Mouse (Mus musculus) lung, postnatal 4 days (tissue): ENCODE measurements at regions not wholly inside any gene's neighbourhood (a gene's known extent, or its start where the extent isn't known, plus 50 kb on each side); places are given as distances from the start of the nearest gene placed in this dataset.
"Not testable (repeated sequence)": the region's sequence is repeated elsewhere in the genome, so short reads cannot be mapped to it uniquely, and the experiment has no call there.

Source experiments
- DNase-seq, 2 experiments: peaks; one replicate each; pipeline ENCODE4 v3.0.0; 2021

DNA sequence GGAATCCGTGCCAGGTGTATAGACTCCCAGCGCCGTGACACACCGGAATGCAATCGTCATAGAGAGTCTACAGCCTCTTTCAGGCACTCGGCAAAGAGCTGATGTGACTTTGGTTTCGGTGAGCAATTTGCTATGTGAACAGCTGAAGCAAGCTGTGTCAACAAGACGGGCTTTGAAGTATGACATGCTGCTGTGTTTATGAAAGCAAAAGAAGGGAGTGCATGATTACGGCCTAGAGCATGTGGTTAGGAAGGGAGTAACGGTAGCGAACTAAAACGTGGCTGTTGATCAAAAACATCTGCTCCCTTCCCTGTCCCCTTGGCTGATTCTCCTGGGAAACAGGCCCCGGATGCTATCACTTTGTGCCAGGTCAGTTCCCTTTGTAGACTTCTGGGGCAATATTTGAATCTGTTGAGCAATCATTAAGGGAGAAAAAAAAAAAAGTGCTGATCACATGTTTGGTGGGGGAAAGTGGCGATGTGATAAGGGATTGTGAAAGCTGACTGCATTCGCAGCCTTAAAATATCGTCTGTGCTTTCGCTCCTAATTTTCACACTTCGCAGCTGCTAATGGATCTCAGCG lies 764.3 kb downstream of the Robo2 start:
- DNase-seq: peak; percentile 58 to 80

DNA sequence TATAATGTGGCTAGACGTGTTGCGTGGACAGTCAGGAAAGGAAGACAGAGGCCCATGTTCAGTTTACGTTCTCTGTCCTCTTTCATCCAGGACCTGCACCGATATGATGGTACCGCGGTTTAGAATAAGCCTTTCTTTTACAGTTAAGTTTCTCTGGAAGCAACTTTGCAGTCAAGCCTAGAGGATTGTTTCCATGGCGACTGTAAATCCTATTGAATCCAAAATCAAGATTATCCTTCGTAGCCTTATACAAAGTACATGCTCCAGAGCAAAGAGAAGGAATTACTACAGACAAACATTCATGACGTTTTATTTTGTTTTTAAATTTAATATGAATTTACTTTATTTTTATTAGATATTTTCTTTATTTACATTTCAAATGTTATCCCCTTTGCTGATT lies 798.6 kb downstream of the Robo2 start:
- DNase-seq: no peak

DNA sequence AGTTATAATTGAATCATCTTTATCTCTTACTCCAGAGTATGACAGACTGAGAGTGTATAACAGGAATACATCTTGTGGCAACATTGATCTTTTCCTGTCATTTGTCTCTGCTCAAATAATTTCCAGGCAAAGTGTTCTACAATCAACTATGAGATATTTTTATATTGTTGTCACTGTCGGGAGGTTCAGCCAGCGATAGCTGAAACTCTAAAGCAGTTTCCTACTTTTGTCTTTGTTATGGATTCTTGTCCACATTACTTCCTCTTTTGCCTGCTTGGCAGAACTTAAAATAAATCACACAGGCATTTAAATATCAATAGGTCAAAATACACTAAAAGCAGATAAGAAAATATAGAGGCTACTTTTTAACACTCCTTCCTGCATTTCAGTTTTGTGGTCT lies 820.2 kb downstream of the Robo2 start:
- DNase-seq: no peak

GRCm38 (mm10) chr16:73561216-73561615 lies 850.4 kb downstream of the Robo2 start:
- DNase-seq: no peak

DNA sequence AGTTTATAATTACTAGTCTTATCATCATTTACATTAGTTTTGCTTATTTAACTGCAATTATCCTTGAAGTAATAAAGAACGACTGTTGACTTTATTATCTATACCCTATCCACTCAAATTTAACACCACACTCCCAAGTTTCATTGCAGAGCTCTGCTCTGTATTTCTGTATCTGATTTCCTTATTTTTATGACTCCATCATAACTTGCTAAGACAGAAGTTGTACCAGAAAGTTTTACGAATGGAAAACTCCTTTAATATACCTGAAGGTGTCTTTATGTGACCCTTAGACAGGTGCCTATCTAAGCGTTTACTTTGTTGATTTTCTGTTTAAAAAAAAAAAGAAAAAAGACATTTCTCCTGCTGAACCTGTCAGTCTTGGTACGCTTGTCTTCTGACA lies 854.7 kb downstream of the Robo2 start:
- no peak for DNase-seq

DNA sequence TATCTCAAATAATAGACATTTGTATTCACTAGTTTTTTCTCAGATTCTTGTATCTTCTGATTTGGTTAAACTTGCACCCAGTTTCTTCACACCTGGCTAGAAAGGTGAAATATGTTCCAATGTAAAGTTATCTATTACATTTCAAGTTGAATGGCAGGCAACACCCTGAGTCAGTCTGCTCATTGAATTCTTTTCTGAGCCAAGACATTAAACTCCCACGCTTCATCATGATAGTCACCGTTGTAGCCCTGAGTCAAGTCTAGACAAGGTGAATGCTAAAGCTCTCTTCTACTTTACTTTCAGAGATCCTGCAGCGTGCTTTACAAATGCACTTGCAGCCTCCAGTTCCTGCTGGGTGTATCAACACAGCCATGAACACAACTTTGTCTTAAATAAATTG lies 868.0 kb downstream of the Robo2 start:
- DNase-seq: no peak

DNA sequence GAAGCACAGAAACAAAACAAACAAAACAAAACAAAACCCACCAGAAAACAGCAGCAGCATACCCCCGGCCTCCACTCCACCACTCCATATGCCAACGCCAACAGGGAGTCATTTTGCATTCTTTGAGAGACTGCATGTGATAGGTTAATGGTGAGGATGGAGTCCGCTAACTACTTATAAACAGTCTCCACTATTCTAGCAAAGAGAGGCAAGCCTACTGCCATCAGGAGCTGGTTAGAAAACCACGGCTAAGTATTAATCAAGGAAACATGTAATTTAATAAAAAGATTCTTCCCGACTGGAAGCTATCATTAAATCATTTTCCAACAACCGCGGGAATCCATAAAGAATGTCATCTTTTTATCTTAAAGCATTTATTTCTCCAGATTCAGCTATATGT lies 873.6 kb downstream of the Robo2 start:
- DNase-seq: no peak

DNA sequence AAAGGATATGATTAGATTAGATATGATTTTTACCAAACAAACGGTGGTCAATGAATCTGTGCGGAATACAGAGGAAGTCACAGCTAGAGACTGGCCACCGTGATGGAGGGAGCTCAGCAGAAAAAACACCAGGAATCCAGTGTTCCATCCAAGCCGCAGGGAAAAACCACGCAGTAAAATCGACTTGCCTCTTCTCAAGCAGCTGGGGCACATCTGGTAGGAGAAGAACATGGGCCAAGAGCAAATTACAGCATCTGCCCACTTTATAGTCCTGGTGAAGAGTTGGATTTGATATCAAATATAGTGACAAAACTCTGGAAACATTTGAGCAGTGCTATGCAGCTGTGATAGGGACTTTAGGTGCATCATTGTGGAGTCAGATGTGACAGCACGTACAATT lies 874.1 kb downstream of the Robo2 start:
- DNase-seq: no peak

DNA sequence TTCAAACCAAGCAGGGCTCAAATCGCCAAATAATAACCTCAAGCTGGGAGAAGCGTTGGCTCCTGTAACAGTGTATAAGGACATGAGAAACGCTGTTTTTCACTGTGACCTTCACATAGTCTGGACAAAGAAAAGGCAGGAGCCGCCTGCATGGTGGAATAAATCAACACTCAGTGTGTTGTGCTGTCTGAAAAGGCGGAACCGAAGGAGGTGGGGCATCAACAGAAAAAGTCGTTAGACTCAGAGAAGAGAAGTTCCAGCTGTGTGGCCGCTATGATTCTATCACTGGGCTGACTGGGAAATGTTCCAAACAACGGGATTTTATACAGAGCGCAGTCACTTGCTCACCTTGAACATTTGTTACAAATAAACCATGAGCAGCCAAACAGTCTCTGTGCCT lies 881.4 kb downstream of the Robo2 start:
- DNase-seq: no peak

GRCm38 (mm10) chr16:73522931-73523330 lies 888.7 kb downstream of the Robo2 start:
- not testable (repeated sequence) for DNase-seq

DNA sequence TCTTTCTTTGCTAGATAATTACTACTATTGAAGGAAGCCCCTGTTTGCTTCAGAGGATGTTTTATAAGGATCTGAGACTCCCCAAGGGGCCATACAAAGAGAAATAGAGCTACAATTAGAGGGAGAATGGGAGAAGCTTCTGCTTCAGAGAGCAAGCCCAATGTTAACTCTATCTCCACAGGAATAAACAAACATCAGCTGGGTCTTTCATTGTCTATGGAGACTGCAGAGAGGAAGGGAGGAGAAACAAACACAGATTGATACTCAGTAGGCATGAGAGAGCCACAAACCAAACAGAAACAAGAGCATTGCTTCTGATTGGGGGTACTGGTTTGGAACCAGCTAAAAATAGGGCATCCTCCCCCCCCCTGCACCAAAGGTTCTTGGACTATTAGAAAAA lies 906.9 kb downstream of the Robo2 start:
- no peak for DNase-seq

GRCm38 (mm10) chr16:73498636-73499208 lies 912.9 kb downstream of the Robo2 start:
- DNase-seq: no peak

- no peak for DNase-seq
Observed at GRCm38 (mm10) chr16:73483214-73483856, 928.3 kb downstream of the Robo2 start.

DNA sequence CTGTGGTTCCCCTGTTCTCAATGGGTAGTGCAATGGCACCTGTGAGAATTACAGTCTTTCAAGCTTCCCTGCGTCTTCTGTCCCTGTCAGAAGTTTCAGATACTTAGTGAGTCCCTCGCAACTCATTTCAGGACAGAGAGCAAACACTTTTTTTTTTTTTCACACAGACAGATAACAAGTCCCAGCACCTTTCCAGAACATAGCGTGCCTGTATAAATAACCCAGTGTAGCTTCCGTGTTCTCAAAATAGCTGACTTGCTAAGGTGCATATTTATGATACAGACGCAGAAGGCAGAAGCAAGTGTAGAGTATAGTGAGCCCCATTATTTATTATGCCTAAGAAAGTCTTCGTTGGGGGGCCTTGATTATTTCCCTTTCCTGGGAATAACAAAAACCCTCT lies 929.4 kb downstream of the Robo2 start:
- DNase-seq: no peak

DNA sequence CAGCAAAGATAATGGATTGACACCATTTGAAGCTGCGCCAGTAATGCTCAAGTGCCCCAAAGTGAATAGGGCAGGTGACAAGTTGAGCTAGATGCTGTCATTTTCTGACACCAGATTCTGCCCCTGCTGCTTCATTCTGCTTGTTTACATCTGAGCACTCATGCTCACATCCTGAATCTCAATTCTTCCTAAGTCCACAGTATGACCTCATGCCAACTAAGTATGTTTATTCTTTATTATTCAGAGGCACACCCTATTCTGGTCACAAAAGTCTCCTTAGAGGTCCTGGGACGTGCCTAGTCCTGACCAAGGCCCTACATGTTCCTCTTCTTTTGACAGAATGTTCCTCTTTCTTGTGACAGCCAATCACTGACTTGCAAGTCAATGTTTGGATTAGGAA lies 938.1 kb downstream of the Robo2 start:
- no peak for DNase-seq

DNA sequence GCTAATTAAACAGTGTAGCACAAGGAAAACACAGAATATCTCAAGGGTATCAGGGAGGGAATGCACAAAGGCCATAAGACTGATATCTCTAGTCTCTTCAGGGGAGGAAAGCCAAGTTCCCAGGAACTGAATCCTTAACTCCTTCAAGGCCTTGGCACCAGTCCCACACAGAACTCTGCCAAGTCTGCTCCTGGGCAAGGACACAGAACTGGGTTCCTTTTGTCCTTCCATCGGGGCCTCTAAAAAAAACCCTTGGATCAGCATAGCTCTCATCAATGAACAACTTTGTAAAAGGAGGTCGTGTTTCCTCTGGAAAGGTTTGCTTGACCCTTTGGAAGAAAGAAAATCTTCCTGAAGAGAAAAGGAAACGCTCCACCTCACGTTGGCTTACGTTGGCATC lies 940.1 kb downstream of the Robo2 start:
- peak; percentile 44 to 57 for DNase-seq

DNA sequence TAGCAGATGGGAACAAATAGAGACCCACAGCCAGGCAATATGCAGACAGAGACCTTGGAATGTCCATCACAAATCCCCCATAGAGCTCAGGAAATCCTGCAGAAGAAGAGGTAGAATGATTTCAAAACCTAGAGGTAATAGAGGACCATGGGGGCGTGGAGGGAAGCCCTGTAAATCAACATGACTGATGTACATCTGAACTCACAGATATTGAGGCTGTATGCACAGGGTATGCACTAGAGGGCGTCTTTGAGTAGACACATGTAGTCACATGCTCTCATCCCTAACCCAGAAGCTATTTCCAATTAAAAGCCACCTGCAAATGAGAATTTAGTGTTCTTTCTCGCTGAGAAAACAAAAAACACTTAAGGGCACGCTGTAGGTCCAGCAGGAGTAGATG lies 941.1 kb downstream of the Robo2 start:
- no peak for DNase-seq

DNA sequence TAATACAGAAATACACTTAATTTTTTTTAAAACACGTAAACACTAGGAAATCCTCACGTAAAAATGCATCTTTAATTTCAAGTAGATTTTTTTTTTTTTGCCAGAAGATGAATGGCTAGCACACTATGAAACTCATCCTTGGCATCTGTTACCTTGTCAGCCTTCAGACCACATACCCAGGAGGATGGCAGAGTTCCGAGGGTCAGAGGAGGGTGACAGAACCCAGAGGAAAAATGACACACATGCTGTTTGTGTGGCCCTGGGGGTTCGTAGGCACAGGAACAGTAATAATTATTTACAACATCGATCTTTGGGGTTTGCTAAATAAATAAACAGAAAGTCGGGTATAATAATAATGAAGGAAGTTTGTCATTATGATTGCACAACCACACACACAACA lies 945.3 kb downstream of the Robo2 start:
- no peak for DNase-seq

DNA sequence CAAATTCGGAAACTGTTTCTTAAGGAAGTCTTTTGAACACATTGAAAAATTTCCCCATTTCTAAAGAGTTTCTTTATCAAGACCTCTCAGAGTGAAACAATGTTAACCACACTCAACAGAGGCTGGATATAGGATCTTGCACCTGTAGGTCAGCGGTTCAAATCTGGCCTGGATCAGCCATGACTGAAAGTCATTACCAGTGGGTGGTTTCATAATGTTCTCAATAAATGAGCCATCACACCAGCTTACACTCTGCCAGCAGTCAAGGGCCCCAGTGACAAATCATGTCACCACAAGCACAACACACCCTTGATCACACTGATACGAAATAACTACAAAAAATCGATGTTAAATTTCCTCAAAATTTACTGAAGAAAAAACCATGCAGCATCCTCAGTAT lies 949.1 kb downstream of the Robo2 start:
- DNase-seq: no peak

DNA sequence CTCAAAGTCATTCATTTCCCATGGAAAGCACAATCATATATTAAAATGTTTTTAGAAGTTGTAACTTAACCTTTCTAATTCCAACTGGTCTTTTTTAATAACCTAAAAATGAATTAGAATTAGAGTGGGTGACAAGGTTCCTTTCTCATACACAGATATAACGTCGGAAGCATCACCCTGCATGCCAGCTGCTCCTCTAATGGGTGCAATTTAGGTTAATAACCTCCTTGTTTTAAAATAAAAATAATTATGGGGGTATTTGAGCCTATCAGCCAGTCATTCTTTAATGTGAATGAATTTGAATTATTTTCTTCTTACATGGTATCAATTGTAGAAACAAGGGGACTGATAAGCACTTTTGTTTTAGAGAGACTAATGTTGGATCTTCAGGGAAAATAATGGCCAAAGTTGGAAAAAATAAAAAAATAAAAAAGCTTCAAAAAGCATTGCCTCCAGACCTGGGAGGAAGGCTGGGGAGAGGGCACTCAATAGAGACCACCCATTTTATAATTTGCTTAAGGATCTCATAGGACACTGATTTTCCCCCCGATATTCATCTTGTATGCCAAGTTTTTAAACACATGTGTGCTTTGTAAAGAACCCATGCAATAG lies 960.9 kb downstream of the Robo2 start:
- DNase-seq: no peak

GRCm38 (mm10) chr16:73449836-73450235 lies 961.8 kb downstream of the Robo2 start:
- DNase-seq: no peak

- no peak for DNase-seq
Observed at GRCm38 (mm10) chr16:73435726-73436125, 975.9 kb downstream of the Robo2 start.

- no peak for DNase-seq
Observed at GRCm38 (mm10) chr16:73424851-73425250, 986.8 kb downstream of the Robo2 start.

GRCm38 (mm10) chr16:73424311-73424710 lies 987.3 kb downstream of the Robo2 start:
- DNase-seq: no peak
